Mouse (Mus musculus) limb, embryonic 10.5 days (tissue): ENCODE results near the gene Tpmt. TPM values are rescaled to one million over a fixed set of nuclear protein-coding genes. Genes with fewer than 3 reads are reported as not detected.

Source experiments
- DNase-seq: peaks from one replicate; pipeline ENCODE4 v3.0.0-alpha.2; 2017; ENCODE audit warnings: low spot score
- H3K27ac ChIP-seq: fragments of 300-500 bp; sonication (generic); 2 replicates; pipeline ENCODE4 v1.5.1; 2016; ENCODE audit warnings: mild to moderate bottlenecking
- H3K27me3 ChIP-seq: fragments of 300-500 bp; sonication (generic); 2 replicates; pipeline ENCODE4 v1.6.1; 2016; ENCODE audit warnings: low read depth, mild to moderate bottlenecking; ENCODE audit not compliant: poor library complexity, severe bottlenecking
- H3K36me3 ChIP-seq: fragments of 300-500 bp; sonication (generic); 2 replicates; pipeline ENCODE4 v1.6.1; 2016; ENCODE audit warnings: mild to moderate bottlenecking, moderate library complexity
- H3K4me1 ChIP-seq: fragments of 300-500 bp; sonication (generic); 2 replicates; pipeline ENCODE4 v1.6.1; 2016
- H3K4me3 ChIP-seq: fragments of 300-500 bp; sonication (generic); 2 replicates; pipeline ENCODE4 v1.5.1; 2016; ENCODE audit warnings: mild to moderate bottlenecking, moderate library complexity
- H3K9me3 ChIP-seq: fragments of 300-500 bp; sonication (generic); replicated peaks from 2 replicates; pipeline ENCODE4 v1.6.1; 2016; ENCODE audit warnings: mild to moderate bottlenecking
- WGBS: fragments of 180-500 bp; shearing (Covaris S2); methylation state at CpG from one replicate; pipeline ENCODE4 v1.1.7; 2016; 5-methylcytosine and 5-hydroxymethylcytosine counted together
- polyA plus RNA-seq: library from polyadenylated mRNA; unstranded; fragments of >200 nt; fragmentation: Nextera tagmentation; extraction: Ambion mirVana; gene quantifications from 2 replicates; pipeline ENCODE4 v1.2.1, GENCODE M21; 2016

The Tpmt gene
- polyA plus RNA-seq, 1 experiment from 2014 or later: 30.9 TPM

- Histone ChIP-seq H3K4me1 (no peaks in the 10 kb centered on the region), H3K9me3 (no peaks in the 10 kb centered on the region), H3K27me3 (no peaks in the 10 kb centered on the region), H3K27ac (no peak overlapping the region), H3K4me3 (no peak overlapping the region), H3K36me3 (peaks cover 49% of the 10 kb centered on the region)
- 91% methylated on average over 15 of the region's 15 CpGs for WGBS
- DNase-seq: peak; percentile 23
These were observed 19.6 kb upstream of the Tpmt start for GRCm38 (mm10) chr13:47063985-47064760.

GRCm38 (mm10) chr13:47062756-47063155 lies 18.2 kb upstream of the Tpmt start:
- H3K36me3 ChIP-seq: peaks cover 49% of the 10 kb centered on the region
- no peaks in the 10 kb centered on the region for H3K27me3 ChIP-seq
- no peak for DNase-seq
- H3K27ac ChIP-seq: no peak overlapping the region
- H3K9me3 ChIP-seq: no peaks in the 10 kb centered on the region
- H3K4me3 ChIP-seq: no peak overlapping the region
- WGBS: 92% methylated on average over 17 of the region's 17 CpGs
- no peaks in the 10 kb centered on the region for H3K4me1 ChIP-seq

GRCm38 (mm10) chr13:47056781-47057180 lies 12.2 kb upstream of the Tpmt start:
- Histone ChIP-seq H3K27me3 (no peaks in the 10 kb centered on the region), H3K36me3 (peaks cover 32% of the 10 kb centered on the region), H3K27ac (no peak overlapping the region), H3K9me3 (no peaks in the 10 kb centered on the region), H3K4me1 (no peaks in the 10 kb centered on the region), H3K4me3 (no peak overlapping the region)
- DNase-seq: no peak
- 96% methylated on average over 5 of the region's 5 CpGs for WGBS

- Histone ChIP-seq H3K36me3 (peaks cover 34% of the 10 kb centered on the region), H3K4me3 (no peak overlapping the region), H3K9me3 (no peaks in the 10 kb centered on the region), H3K4me1 (no peaks in the 10 kb centered on the region), H3K27ac (no peak overlapping the region), H3K27me3 (no peaks in the 10 kb centered on the region)
- DNase-seq: no peak
- WGBS: 94% methylated on average over 11 of the region's 11 CpGs
These were observed 11.6 kb upstream of the Tpmt start for GRCm38 (mm10) chr13:47056126-47056525.

GRCm38 (mm10) chr13:47053971-47054370 lies 9.4 kb upstream of the Tpmt start:
- H3K9me3 ChIP-seq: no peaks in the 10 kb centered on the region
- no peak overlapping the region for H3K27ac ChIP-seq
- DNase-seq: no peak
- peaks cover 41% of the 10 kb centered on the region for H3K36me3 ChIP-seq
- H3K27me3 ChIP-seq: no peaks in the 10 kb centered on the region
- 86% methylated on average over 10 of the region's 10 CpGs for WGBS
- H3K4me3 ChIP-seq: no peak overlapping the region
- H3K4me1 ChIP-seq: no peaks in the 10 kb centered on the region

GRCm38 (mm10) chr13:47050009-47050408 lies 5.5 kb upstream of the Tpmt start:
- DNase-seq: no peak
- H3K9me3 ChIP-seq: no peaks in the 10 kb centered on the region
- 81% methylated on average over 4 of the region's 4 CpGs for WGBS
- H3K27me3 ChIP-seq: 0 out of 2 replicates have a peak, but pooled peaks cover 3% of the 10 kb centered on the region
- H3K4me3 ChIP-seq: no peak overlapping the region
- no peaks in the 10 kb centered on the region for H3K4me1 ChIP-seq
- peaks cover 43% of the 10 kb centered on the region for H3K36me3 ChIP-seq
- no peak overlapping the region for H3K27ac ChIP-seq

GRCm38 (mm10) chr13:47047996-47048395 lies 3.5 kb upstream of the Tpmt start:
- H3K4me3 ChIP-seq: no peak overlapping the region
- no peaks in the 10 kb centered on the region for H3K9me3 ChIP-seq
- peaks cover 9% of the 10 kb centered on the region for H3K4me1 ChIP-seq
- peaks cover 35% of the 10 kb centered on the region for H3K36me3 ChIP-seq
- no peak for DNase-seq
- WGBS: 97% methylated on average over 4 of the region's 4 CpGs
- H3K27me3 ChIP-seq: peaks cover 11% of the 10 kb centered on the region; the same call in 1 of the 2 replicates
- no peak overlapping the region for H3K27ac ChIP-seq

GRCm38 (mm10) chr13:47043833-47044616 lies 512 bp downstream of the Tpmt start:
- Histone ChIP-seq H3K4me1 (peaks cover 13% of the 10 kb centered on the region), H3K27me3 (peaks cover 11% of the 10 kb centered on the region; the same call in 1 of the 2 replicates), H3K36me3 (peaks cover 6% of the 10 kb centered on the region), H3K4me3 (peak overlapping the region; percentile 88), H3K9me3 (no peaks in the 10 kb centered on the region), H3K27ac (peak overlapping the region; percentile 87)
- peak; percentile 53 for DNase-seq
- WGBS: 1% methylated on average over 45 of the region's 45 CpGs

- Histone ChIP-seq H3K4me1 (peaks cover 13% of the 10 kb centered on the region), H3K27ac (peak within 1 kb of the TSS; percentile 87), H3K36me3 (no peaks in the 10 kb centered on the region), H3K27me3 (peaks cover 11% of the 10 kb centered on the region; the same call in 1 of the 2 replicates), H3K4me3 (peak within 1 kb of the TSS; percentile 88), H3K9me3 (no peaks in the 10 kb centered on the region)
- under 1% methylated on average over 48 of the region's 48 CpGs for WGBS
- DNase-seq: peak; percentile 99
These were observed 1.4 kb downstream of the Tpmt start, which contains the start of gene Kdm1b for GRCm38 (mm10) chr13:47043030-47043680. TSS of gene Kdm1b (plus strand) at chr13:47043499.

GRCm38 (mm10) chr13:47042024-47042633 lies 2.4 kb downstream of the Tpmt start:
- Histone ChIP-seq H3K4me3 (peak overlapping the region; percentile 88), H3K4me1 (peaks cover 13% of the 10 kb centered on the region), H3K36me3 (no peaks in the 10 kb centered on the region), H3K27ac (0 out of 2 replicates have a peak overlapping the region, but pooled peaks have one; percentile 19), H3K27me3 (peaks cover 11% of the 10 kb centered on the region; the same call in 1 of the 2 replicates), H3K9me3 (no peaks in the 10 kb centered on the region)
- WGBS: 60% methylated on average over 8 of the region's 8 CpGs
- DNase-seq: no peak

GRCm38 (mm10) chr13:47040061-47040460 lies 4.5 kb downstream of the Tpmt start:
- Histone ChIP-seq H3K27ac (no peak overlapping the region), H3K9me3 (no peaks in the 10 kb centered on the region), H3K4me1 (peaks cover 13% of the 10 kb centered on the region), H3K4me3 (no peak overlapping the region), H3K27me3 (peaks cover 8% of the 10 kb centered on the region; the same call in 1 of the 2 replicates), H3K36me3 (no peaks in the 10 kb centered on the region)
- 94% methylated on average over 5 of the region's 5 CpGs for WGBS
- DNase-seq: no peak

GRCm38 (mm10) chr13:47037946-47038345 lies 6.6 kb downstream of the Tpmt start:
- DNase-seq: no peak
- WGBS: 93% methylated on average over 6 of the region's 6 CpGs
- no peak overlapping the region for H3K27ac ChIP-seq

More at GRCm38 (mm10) chr13:47037946-47038345, 6.6 kb downstream of the Tpmt start:
- Histone ChIP-seq H3K9me3 (no peaks in the 10 kb centered on the region), H3K36me3 (no peaks in the 10 kb centered on the region), H3K4me3 (no peak overlapping the region), H3K27me3 (no peaks in the 10 kb centered on the region), H3K4me1 (peaks cover 4% of the 10 kb centered on the region; the same call in 1 of the 2 replicates)
